Mouse (Mus musculus) liver, embryonic 12.5 days (tissue): ENCODE results near the gene Mettl7a3. TPM values are rescaled to one million over a fixed set of nuclear protein-coding genes. Genes with fewer than 3 reads are reported as not detected.
"Not testable (repeated sequence)": the region's sequence is repeated elsewhere in the genome, so short reads cannot be mapped to it uniquely, and the experiment has no call there.

Source experiments
- ATAC-seq: fragments of 200-750 bp; cut with Nextera tagmentation; 2 replicates; pipeline ENCODE4 v1.8.0; 2017; ENCODE audit warnings: moderate number of reproducible peaks, mild to moderate bottlenecking, moderate library complexity
- H3K27ac ChIP-seq: fragments of 300-500 bp; sonication (generic); 2 replicates; pipeline ENCODE4 v1.5.1; 2016; ENCODE audit warnings: mild to moderate bottlenecking
- H3K27me3 ChIP-seq: fragments of 300-500 bp; sonication (generic); replicated peaks from 2 replicates; pipeline ENCODE4 v1.6.1; 2016; ENCODE audit warnings: mild to moderate bottlenecking, moderate library complexity
- H3K36me3 ChIP-seq: fragments of 300-500 bp; sonication (generic); 2 replicates; pipeline ENCODE4 v1.6.1; 2016; ENCODE audit warnings: mild to moderate bottlenecking, moderate library complexity
- H3K4me1 ChIP-seq: fragments of 300-500 bp; sonication (generic); 2 replicates; pipeline ENCODE4 v1.6.1; 2016
- H3K4me2 ChIP-seq: fragments of 300-500 bp; sonication (generic); 2 replicates; pipeline ENCODE4 v1.6.1; 2016; ENCODE audit warnings: mild to moderate bottlenecking, moderate library complexity
- H3K4me3 ChIP-seq: fragments of 300-500 bp; sonication (generic); 2 replicates; pipeline ENCODE4 v1.5.1; 2016; ENCODE audit warnings: mild to moderate bottlenecking, moderate library complexity
- H3K9ac ChIP-seq: fragments of 300-500 bp; sonication (generic); 2 replicates; pipeline ENCODE4 v1.6.1; 2016; ENCODE audit warnings: mild to moderate bottlenecking, moderate library complexity
- H3K9me3 ChIP-seq: fragments of 300-500 bp; sonication (generic); replicated peaks from 2 replicates; pipeline ENCODE4 v1.6.1; 2016; ENCODE audit warnings: mild to moderate bottlenecking, moderate library complexity
- WGBS: fragments of 180-500 bp; shearing (Covaris S2); methylation state at CpG from one replicate; pipeline ENCODE4 v1.1.7; 2016; ENCODE audit not compliant: insufficient replicate concordance; 5-methylcytosine and 5-hydroxymethylcytosine counted together
- polyA plus RNA-seq: library from polyadenylated mRNA; unstranded; fragments of >200 nt; fragmentation: Nextera tagmentation; extraction: Ambion mirVana; gene quantifications from 2 replicates; pipeline ENCODE4 v1.2.1, GENCODE M21; 2016

Gene Mettl7a3
- not detected in 2 replicates for polyA plus RNA-seq

GRCm38 (mm10) chr15:100334629-100335028 is at the start of gene Mettl7a3:
TSS of gene Mettl7a3 (plus strand) at chr15:100334929.
- WGBS = 74% methylated on average over 10 of the region's 10 CpGs
- H3K36me3 ChIP-seq = no peaks in the 10 kb centered on the region
- H3K4me1 ChIP-seq = peaks cover 3% of the 10 kb centered on the region; the same call in 1 of the 2 replicates
- ATAC-seq = no peak
- no peaks in the 10 kb centered on the region for H3K9me3 ChIP-seq
- no peak within 1 kb of the TSS for H3K4me2 ChIP-seq
- peaks cover 4% of the 10 kb centered on the region; the same call in 1 of the 2 replicates for H3K27me3 ChIP-seq
- H3K27ac ChIP-seq = no peak within 1 kb of the TSS
- no peak within 1 kb of the TSS for H3K4me3 ChIP-seq
- no peak within 1 kb of the TSS for H3K9ac ChIP-seq

DNA sequence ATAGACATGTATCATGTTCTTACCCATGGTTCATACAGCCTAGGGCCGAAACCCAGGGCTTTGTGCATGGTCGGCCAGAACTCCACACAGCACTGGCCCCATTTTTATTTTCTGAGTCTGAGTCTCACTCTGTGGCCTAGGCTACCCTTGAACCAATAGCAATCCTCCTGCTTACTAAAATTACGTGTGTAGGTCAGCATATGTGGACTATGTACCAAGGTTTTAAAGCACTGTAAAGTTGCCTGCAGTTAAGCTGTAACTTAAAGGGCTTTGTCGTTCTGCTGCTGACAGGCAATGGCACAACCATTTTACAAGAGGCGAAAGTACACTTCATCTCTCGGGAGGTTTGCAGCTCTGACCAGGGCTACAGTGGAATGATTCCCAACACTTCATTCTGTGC is 45.7 kb upstream of the Mettl7a3 start:
- 77% methylated on average over 6 of the region's 6 CpGs for WGBS
- Histone ChIP-seq H3K4me2 (no peak overlapping the region), H3K36me3 (no peaks in the 10 kb centered on the region), H3K4me1 (no peaks in the 10 kb centered on the region), H3K4me3 (no peak overlapping the region), H3K27me3 (no peaks in the 10 kb centered on the region), H3K27ac (no peak overlapping the region), H3K9me3 (no peaks in the 10 kb centered on the region), H3K9ac (no peak overlapping the region)
- no peak for ATAC-seq

DNA sequence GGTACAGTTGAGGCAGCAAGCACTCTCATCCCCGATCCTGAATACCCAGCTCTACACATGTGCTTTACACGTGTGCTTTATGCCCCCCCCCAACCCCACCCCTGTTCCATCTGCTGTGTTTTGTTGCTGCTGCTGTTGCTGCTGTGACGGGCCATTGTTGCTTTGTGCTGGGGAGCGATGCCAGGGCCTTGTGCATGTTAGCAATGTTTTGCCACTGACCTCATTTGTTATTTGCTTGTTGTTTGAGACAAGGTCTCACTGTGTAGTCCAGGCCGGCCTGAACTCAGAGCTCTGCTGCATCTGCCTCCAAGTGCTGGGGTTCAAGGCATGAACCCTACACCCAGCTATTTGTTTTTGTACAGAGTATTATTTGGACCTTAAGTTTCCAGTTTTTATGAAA is 43.9 kb upstream of the Mettl7a3 start:
- Histone ChIP-seq H3K4me2 (no peak overlapping the region), H3K9me3 (no peaks in the 10 kb centered on the region), H3K36me3 (no peaks in the 10 kb centered on the region), H3K27me3 (no peaks in the 10 kb centered on the region), H3K4me1 (no peaks in the 10 kb centered on the region), H3K9ac (no peak overlapping the region), H3K4me3 (no peak overlapping the region), H3K27ac (no peak overlapping the region)
- ATAC-seq = no peak
- WGBS = 73% methylated on average over 5 of the region's 5 CpGs

- Histone ChIP-seq H3K4me2 (no peak overlapping the region), H3K9ac (no peak overlapping the region), H3K27me3 (no peaks in the 10 kb centered on the region), H3K27ac (no peak overlapping the region), H3K36me3 (no peaks in the 10 kb centered on the region), H3K4me3 (no peak overlapping the region), H3K9me3 (no peaks in the 10 kb centered on the region), H3K4me1 (no peaks in the 10 kb centered on the region)
- no peak for ATAC-seq
- 65% methylated on average over 7 of the region's 7 CpGs for WGBS
Measured at GRCm38 (mm10) chr15:100292326-100292725, 42.4 kb upstream of the Mettl7a3 start.

GRCm38 (mm10) chr15:100297856-100298255 is 36.9 kb upstream of the Mettl7a3 start:
- Histone ChIP-seq H3K36me3 (no peaks in the 10 kb centered on the region), H3K4me1 (peaks cover 14% of the 10 kb centered on the region), H3K9me3 (0 out of 2 replicates have a peak, but pooled peaks cover 6% of the 10 kb centered on the region), H3K4me3 (no peak overlapping the region), H3K9ac (no peak overlapping the region), H3K27ac (no peak overlapping the region), H3K4me2 (no peak overlapping the region), H3K27me3 (no peaks in the 10 kb centered on the region)
- ATAC-seq = no peak
- WGBS = 67% methylated on average over 5 of the region's 5 CpGs

- no peak for ATAC-seq
- H3K9me3 ChIP-seq = 0 out of 2 replicates have a peak, but pooled peaks cover 6% of the 10 kb centered on the region
- H3K36me3 ChIP-seq = no peaks in the 10 kb centered on the region
- no peak overlapping the region for H3K4me2 ChIP-seq
- H3K4me3 ChIP-seq = no peak overlapping the region
- no peak overlapping the region for H3K27ac ChIP-seq
- H3K27me3 ChIP-seq = no peaks in the 10 kb centered on the region
- WGBS = 57% methylated on average over 6 of the region's 6 CpGs
- peaks cover 29% of the 10 kb centered on the region for H3K4me1 ChIP-seq
- H3K9ac ChIP-seq = no peak overlapping the region
Measured at GRCm38 (mm10) chr15:100300499-100300898, 34.2 kb upstream of the Mettl7a3 start.

DNA sequence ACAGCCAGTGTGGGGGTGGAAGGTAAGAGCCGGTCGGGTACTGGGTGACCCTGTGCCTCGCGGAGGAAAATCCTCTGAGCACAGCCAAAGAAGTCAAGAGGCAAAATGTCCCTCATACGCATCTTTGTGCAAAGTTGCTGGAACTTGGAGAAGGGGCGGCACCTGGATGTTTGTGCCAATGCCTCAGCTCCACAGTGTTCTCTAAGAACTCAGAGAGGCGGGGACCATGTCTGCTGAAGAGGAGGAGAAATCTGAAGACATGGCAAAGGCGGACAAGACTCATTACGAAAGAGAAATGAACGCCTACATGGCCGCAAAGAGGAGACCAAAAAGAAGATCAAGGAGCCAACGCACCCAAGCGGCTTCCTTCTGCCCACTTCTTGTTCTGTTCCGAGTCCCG is 33.2 kb upstream of the Mettl7a3 start:
- Histone ChIP-seq H3K27me3 (no peaks in the 10 kb centered on the region), H3K4me1 (peaks cover 39% of the 10 kb centered on the region), H3K9ac (no peak overlapping the region), H3K9me3 (0 out of 2 replicates have a peak, but pooled peaks cover 6% of the 10 kb centered on the region), H3K4me3 (no peak overlapping the region), H3K4me2 (no peak overlapping the region), H3K27ac (no peak overlapping the region), H3K36me3 (no peaks in the 10 kb centered on the region)
- WGBS = 74% methylated on average over 15 of the region's 15 CpGs
- no peak for ATAC-seq

- 46% methylated on average over 8 of the region's 8 CpGs for WGBS
- H3K27me3 ChIP-seq = no peaks in the 10 kb centered on the region
- peak overlapping the region; percentile 88 for H3K4me2 ChIP-seq
- no peaks in the 10 kb centered on the region for H3K9me3 ChIP-seq
- H3K9ac ChIP-seq = peak overlapping the region; percentile 82; the same call in 1 of the 2 replicates
- peak overlapping the region; percentile 70 for H3K4me3 ChIP-seq
- H3K27ac ChIP-seq = peak overlapping the region; percentile 93
- H3K4me1 ChIP-seq = peaks cover 48% of the 10 kb centered on the region
- ATAC-seq = no peak
- no peaks in the 10 kb centered on the region for H3K36me3 ChIP-seq
Measured at GRCm38 (mm10) chr15:100303428-100304018, 31.2 kb upstream of the Mettl7a3 start.

GRCm38 (mm10) chr15:100304019-100304991 is 30.4 kb upstream of the Mettl7a3 start, which contains the start of gene Mettl7a1:
TSS of gene Mettl7a1 (plus strand) at chr15:100304140.
- WGBS = 2% methylated on average over 21 of the region's 30 CpGs
- Histone ChIP-seq H3K4me2 (peak within 1 kb of the TSS; percentile 88), H3K4me3 (peak within 1 kb of the TSS; percentile 70), H3K27ac (peak within 1 kb of the TSS; percentile 93), H3K9me3 (no peaks in the 10 kb centered on the region), H3K27me3 (no peaks in the 10 kb centered on the region), H3K36me3 (no peaks in the 10 kb centered on the region), H3K4me1 (peaks cover 48% of the 10 kb centered on the region), H3K9ac (peak within 1 kb of the TSS; percentile 82)
- peak; percentile 78 for ATAC-seq

DNA sequence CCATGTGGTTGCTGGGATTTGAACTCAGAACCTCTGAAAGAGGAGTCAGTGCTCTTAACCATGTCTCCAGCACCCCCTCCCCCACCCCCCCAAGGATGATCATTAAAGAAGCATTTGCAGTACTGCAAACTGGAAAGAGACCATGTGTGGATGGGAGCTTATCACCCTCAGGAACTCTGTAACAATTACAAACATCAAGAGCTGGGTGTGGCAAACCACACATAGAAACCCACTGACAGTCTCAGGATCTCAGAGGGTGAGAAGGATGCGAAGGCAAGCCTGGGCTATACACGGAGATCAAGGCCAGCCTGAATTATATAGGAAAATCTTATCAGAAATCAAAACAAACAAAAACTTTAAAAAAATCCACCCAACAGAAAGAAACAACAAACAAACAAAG is 28.5 kb upstream of the Mettl7a3 start:
- H3K4me2 ChIP-seq = peak overlapping the region; percentile 88
- peaks cover 37% of the 10 kb centered on the region for H3K4me1 ChIP-seq
- H3K27ac ChIP-seq = no peak overlapping the region
- H3K9me3 ChIP-seq = no peaks in the 10 kb centered on the region
- no peaks in the 10 kb centered on the region for H3K27me3 ChIP-seq
- no peak for ATAC-seq
- H3K4me3 ChIP-seq = peak overlapping the region; percentile 70; the same call in 1 of the 2 replicates
- H3K9ac ChIP-seq = no peak overlapping the region; the same call in 1 of the 2 replicates
- H3K36me3 ChIP-seq = no peaks in the 10 kb centered on the region
- 64% methylated on average over 2 of the region's 2 CpGs for WGBS

DNA sequence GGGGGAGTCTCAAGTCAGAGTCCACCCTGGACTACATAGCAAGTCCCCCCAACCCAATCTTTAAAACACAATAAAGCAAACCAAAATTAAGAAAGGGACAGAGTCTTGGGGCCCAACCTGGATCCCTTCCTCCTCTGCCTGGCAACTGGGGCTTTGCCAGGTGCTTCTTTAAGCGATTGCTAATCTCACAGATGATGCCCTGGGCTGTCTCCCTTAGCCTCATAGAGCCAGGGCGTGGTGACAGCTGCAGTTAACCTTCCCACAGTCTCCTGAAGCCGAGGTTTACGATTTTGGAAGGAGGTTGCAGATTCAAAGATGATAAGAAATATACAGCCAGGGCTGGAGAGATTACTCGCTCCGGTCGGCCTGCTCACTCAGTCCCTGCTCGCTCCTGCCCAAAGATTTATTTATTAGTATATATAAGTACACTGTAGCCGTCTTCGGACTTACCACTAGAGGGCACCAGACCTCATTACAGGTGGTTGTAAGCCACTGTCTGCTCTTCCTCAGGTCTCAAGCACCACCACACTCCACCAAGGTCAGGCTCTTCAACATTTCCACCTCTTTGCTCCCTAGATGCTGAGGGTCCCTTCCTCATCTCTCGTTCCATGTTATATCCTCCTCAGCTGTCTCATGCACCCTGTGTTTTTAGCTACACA is 27.2 kb upstream of the Mettl7a3 start:
- H3K4me3 ChIP-seq, H3K9me3 ChIP-seq, H3K27me3 ChIP-seq, H3K27ac ChIP-seq, H3K9ac ChIP-seq, H3K36me3 ChIP-seq: not testable (repeated sequence)
- ATAC-seq = peak; percentile 35; the same call in 1 of the 2 replicates
- 25% methylated on average over 11 of the region's 11 CpGs for WGBS
- 0 out of 2 replicates have a peak overlapping the region, but pooled peaks have one; percentile 12 for H3K4me2 ChIP-seq
- peaks cover 46% of the 10 kb centered on the region for H3K4me1 ChIP-seq
